ENCODE assay signal across 14 mouse cellular contexts in the genomic region with DNA sequence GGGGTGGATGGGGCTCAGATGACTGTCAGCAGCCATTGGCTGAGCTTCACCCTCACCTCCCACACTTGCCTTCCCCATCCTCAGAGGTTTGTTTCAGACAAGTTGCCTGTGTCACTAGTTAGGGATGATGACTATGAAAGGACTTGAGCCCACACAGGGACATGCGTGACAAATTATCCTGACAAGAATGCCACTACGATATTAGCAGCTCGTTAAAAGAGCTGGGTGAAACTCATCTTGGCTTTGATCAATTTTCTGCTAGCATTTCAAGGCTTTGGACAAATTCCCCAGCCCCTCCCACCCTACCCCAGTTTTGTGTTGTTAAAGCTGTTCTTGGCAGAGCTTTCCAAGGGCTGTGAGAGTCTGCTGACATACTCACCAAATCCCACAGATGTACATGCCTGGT.
A peak's percentile ranks its signal among the peaks of the same experiment; 100 is the strongest.
DNase-seq lines count a peak whose midpoint lies in the region; ATAC-seq lines count a peak whose summit lies in the region.
"Had no signal": no experiment of that assay in that cellular context is flagged by ENCODE, and none has a peak within 500 bp of the region (broad histone marks: within the 10 kb centered on the region; RNA-seq: fewer than 3 reads in every experiment).

No protein-coding gene starts in this region.

- no peaks in the 10 kb centered on the region for H3K36me3 ChIP-seq in forebrain, embryonic 13.5 days (ENCODE audit: poor library complexity, severe bottlenecking)
- no peaks in the 10 kb centered on the region for H3K36me3 ChIP-seq in forebrain, embryonic 10.5 days (replicated peaks)
- H3K36me3 ChIP-seq in limb, embryonic 13.5 days = no peaks in the 10 kb centered on the region

- H3K9me3 ChIP-seq in forebrain, embryonic 13.5 days (replicated peaks) = no peaks in the 10 kb centered on the region
- H3K9me3 ChIP-seq in forebrain, embryonic 10.5 days = no peaks in the 10 kb centered on the region
- H3K9me3 ChIP-seq in limb, embryonic 13.5 days = no peaks in the 10 kb centered on the region

- 27% methylated on average over 3 of the region's 3 CpGs for WGBS in forebrain, embryonic 13.5 days
- WGBS in forebrain, embryonic 10.5 days = 50% methylated on average over 3 of the region's 3 CpGs
- 31% methylated on average over 3 of the region's 3 CpGs for WGBS in limb, embryonic 13.5 days

- peaks cover 18% of the 10 kb centered on the region for H3K4me1 ChIP-seq in forebrain, embryonic 13.5 days
- peaks cover 19% of the 10 kb centered on the region for H3K4me1 ChIP-seq in forebrain, embryonic 10.5 days
- peaks cover 6% of the 10 kb centered on the region; the same call in 1 of the 2 replicates for H3K4me1 ChIP-seq in limb, embryonic 13.5 days

- no peak overlapping the region for H3K4me2 ChIP-seq in forebrain, embryonic 13.5 days
- no peak overlapping the region for H3K4me2 ChIP-seq in limb, embryonic 13.5 days (replicated peaks)
- H3K4me2 ChIP-seq: liver, embryonic 11.5 days had no signal

- H3K27me3 ChIP-seq in forebrain, embryonic 13.5 days = no peaks in the 10 kb centered on the region
- H3K27me3 ChIP-seq in forebrain, embryonic 10.5 days (ENCODE audit: poor library complexity, severe bottlenecking) = no peaks in the 10 kb centered on the region
- no peaks in the 10 kb centered on the region for H3K27me3 ChIP-seq in limb, embryonic 13.5 days

- no peak for DNase-seq in forebrain, embryonic 10.5 days (ENCODE audit: extremely low spot score, low spot score)
- DNase-seq in left cerebral cortex, postnatal 36 days (ENCODE audit: low spot score in 2 of 2) = peak; percentile 9 to 26
- no peak for DNase-seq in left cerebral cortex, postnatal 4 days
- DNase-seq in brain, adult 2 months (ENCODE audit: low read depth, low spot score) = peak; percentile 79
- no peak for DNase-seq in gastrocnemius, postnatal 25 days
- DNase-seq in yolk sac, embryonic 10.5 days (ENCODE audit: low spot score) = no peak
- DNase-seq: cerebellum, adult 11-12 months; gastrocnemius, postnatal 36 days; kidney, postnatal 4 days; spleen, adult 18-20 months had no signal

- H3K4me3 ChIP-seq in forebrain, embryonic 13.5 days = no peak overlapping the region
- no peak overlapping the region for H3K4me3 ChIP-seq in forebrain, embryonic 10.5 days
- H3K4me3 ChIP-seq in limb, embryonic 13.5 days = no peak overlapping the region

- ATAC-seq in forebrain, embryonic 13.5 days = peak; percentile 80
- ATAC-seq in limb, embryonic 13.5 days (ENCODE audit: low FRiP score, low read depth) = 0 out of 2 replicates have a peak, but pooled peaks have one; percentile 8
- ATAC-seq: inflammation-experienced regulatory T-cells, adult 6 months had no signal

- H3K27ac ChIP-seq in forebrain, embryonic 13.5 days = no peak overlapping the region
- H3K27ac ChIP-seq in forebrain, embryonic 10.5 days = no peak overlapping the region
- no peak overlapping the region for H3K27ac ChIP-seq in limb, embryonic 13.5 days

- no peak overlapping the region for H3K9ac ChIP-seq in forebrain, embryonic 13.5 days
- no peak overlapping the region for H3K9ac ChIP-seq in limb, embryonic 13.5 days

- intact Hi-C loops in left cerebral cortex, postnatal 36 days (cut with DNase I) = no loop called here
- intact Hi-C loops in left cerebral cortex, postnatal 4 days (cut with DNase I) = no loop called here

Comparison
In these comparisons a context has a peak if more than half of its experiments do, and no peak if none do; other contexts are left out.
1. DNase-seq: peak in left cerebral cortex, postnatal 36 days (2 of 2) and brain, adult 2 months (single experiment); none in forebrain, embryonic 10.5 days (single experiment), left cerebral cortex, postnatal 4 days (single experiment), gastrocnemius, postnatal 25 days (single experiment) and yolk sac, embryonic 10.5 days (single experiment).